Mouse (Mus musculus) cerebellum, postnatal 10 days (tissue): ENCODE results near the gene Plekhm2.
A peak's percentile ranks its signal among the peaks of the same experiment; 100 is the strongest.

Experiments
- DNase-seq, 2 experiments: peaks; one replicate each; pipeline ENCODE4 v3.0.0; 2021; ENCODE audit warnings: mixed read lengths in 2 of 2

The Plekhm2 gene

GRCm38 (mm10) chr4:141660884-141661283 lies 3.8 kb downstream of the Plekhm2 start:
- DNase-seq = no peak

GRCm38 (mm10) chr4:141659739-141660138 lies 5.0 kb downstream of the Plekhm2 start:
- peak in 1 of 2 experiments; percentile 37 for DNase-seq

- no peak for DNase-seq
Measured at GRCm38 (mm10) chr4:141658846-141659484, 5.7 kb downstream of the Plekhm2 start.

- DNase-seq = no peak
Measured at GRCm38 (mm10) chr4:141656932-141657331, 7.8 kb downstream of the Plekhm2 start.

GRCm38 (mm10) chr4:141655908-141656608 lies 8.6 kb downstream of the Plekhm2 start:
- peak; percentile 63 to 74 for DNase-seq

- DNase-seq = no peak
Measured at GRCm38 (mm10) chr4:141654509-141654908, 10.2 kb downstream of the Plekhm2 start.

GRCm38 (mm10) chr4:141653813-141654212 lies 10.9 kb downstream of the Plekhm2 start:
- DNase-seq = no peak

- DNase-seq = no peak
Measured at GRCm38 (mm10) chr4:141653044-141653443, 11.7 kb downstream of the Plekhm2 start.

- no peak for DNase-seq
Measured at GRCm38 (mm10) chr4:141651944-141652343, 12.8 kb downstream of the Plekhm2 start.

- no peak for DNase-seq
Measured at GRCm38 (mm10) chr4:141651286-141651685, 13.4 kb downstream of the Plekhm2 start.

- peak; percentile 47 to 58 for DNase-seq
Measured at GRCm38 (mm10) chr4:141649244-141649643, 15.5 kb downstream of the Plekhm2 start.

GRCm38 (mm10) chr4:141648262-141648661 lies 16.4 kb downstream of the Plekhm2 start:
- DNase-seq = no peak

- DNase-seq = no peak
Measured at GRCm38 (mm10) chr4:141647187-141647586, 17.5 kb downstream of the Plekhm2 start.

GRCm38 (mm10) chr4:141645988-141646387 lies 18.7 kb downstream of the Plekhm2 start:
- no peak for DNase-seq

GRCm38 (mm10) chr4:141643118-141643855 lies 21.4 kb downstream of the Plekhm2 start:
- peak; percentile 85 to 87 for DNase-seq

GRCm38 (mm10) chr4:141641961-141642811 lies 22.5 kb downstream of the Plekhm2 start:
- DNase-seq = no peak

GRCm38 (mm10) chr4:141641353-141641771 lies 23.3 kb downstream of the Plekhm2 start:
- peak; percentile 55 to 62 for DNase-seq

- DNase-seq = no peak
Measured at GRCm38 (mm10) chr4:141639474-141639873, 25.2 kb downstream of the Plekhm2 start.

- DNase-seq = no peak
Measured at GRCm38 (mm10) chr4:141636693-141637092, 28.0 kb downstream of the Plekhm2 start.

GRCm38 (mm10) chr4:141635991-141636390 lies 28.7 kb downstream of the Plekhm2 start:
- no peak for DNase-seq

GRCm38 (mm10) chr4:141632111-141632873 lies 32.4 kb downstream of the Plekhm2 start:
- no peak for DNase-seq

GRCm38 (mm10) chr4:141631250-141631649 lies 33.4 kb downstream of the Plekhm2 start:
- no peak for DNase-seq
